Mouse (Mus musculus): ENCODE results near the gene Emilin2. TPM values are rescaled to one million over a fixed set of nuclear protein-coding genes. Genes with fewer than 3 reads are reported as not detected.

Emilin2 gene
- total RNA-seq, 1 experiment from 2014 or later: 329 TPM

DNA sequence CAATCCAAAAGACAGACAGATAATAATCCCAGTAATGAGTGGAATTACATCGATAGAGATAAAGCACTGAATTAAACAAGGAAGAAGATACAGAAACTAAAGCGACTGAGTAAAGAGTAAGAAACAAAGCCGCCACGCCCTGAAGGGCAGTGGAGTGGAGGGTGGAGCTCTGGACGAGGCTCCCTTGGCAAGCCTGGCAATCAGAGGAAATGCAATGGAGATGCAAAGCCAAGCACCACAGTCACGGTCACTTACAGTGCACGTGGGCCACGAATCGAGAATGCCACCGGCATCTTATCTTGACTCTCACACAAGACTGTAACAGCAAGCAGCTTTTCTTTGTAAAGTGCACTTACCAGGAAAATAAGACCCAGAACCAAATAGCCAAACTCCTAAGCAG, 35.0 kb downstream of the Emilin2 start:
- ATAC-seq (replicated peaks; ENCODE audit: insufficient number of reproducible peaks, low FRiP score, low TSS enrichment, poor library complexity, severe bottlenecking): peak; percentile 63; the same call in 1 of the 2 replicates

DNA sequence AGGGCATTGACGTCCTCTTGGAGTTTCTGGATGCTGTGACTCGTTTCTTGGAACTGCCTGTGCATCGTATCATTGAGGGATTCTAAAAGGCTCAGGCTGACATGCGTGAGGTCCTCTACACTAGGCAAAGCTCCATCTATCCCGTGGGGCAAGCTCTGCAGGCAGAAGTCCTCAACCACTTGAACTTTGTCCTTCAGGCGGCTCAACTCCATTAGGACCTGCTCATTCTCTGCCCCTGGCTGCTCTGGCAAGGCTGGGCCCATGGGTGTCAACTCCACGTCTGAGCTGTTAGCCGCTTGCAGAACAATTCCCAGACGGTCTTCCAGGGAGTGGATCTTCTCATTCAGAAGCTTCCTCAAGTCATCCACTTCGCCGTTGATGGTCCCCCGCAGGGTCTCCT, 37.9 kb downstream of the Emilin2 start:
- no peak for ATAC-seq (replicated peaks; ENCODE audit: insufficient number of reproducible peaks, low FRiP score, low TSS enrichment, poor library complexity, severe bottlenecking)

DNA sequence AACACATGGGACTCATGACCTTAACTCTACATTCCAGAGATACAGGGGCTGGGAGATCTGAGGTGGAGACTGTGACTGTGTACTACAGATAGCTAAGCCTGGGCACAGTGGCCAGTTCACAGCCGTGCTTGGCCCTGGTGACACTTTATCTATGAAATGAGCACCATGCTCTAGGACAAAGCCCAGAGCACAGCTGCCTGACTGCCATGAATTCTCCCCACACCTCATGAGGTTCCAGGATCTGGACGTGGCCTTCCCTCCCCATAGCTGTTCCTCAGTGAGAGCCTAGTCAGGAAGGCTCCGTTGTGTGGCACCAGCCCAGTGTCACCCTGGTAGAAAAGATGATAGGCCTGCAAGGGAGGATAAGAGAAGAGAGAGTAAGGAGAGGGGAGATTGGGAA, 43.2 kb downstream of the Emilin2 start:
- no peak for ATAC-seq (replicated peaks; ENCODE audit: insufficient number of reproducible peaks, low FRiP score, low TSS enrichment, poor library complexity, severe bottlenecking)

DNA sequence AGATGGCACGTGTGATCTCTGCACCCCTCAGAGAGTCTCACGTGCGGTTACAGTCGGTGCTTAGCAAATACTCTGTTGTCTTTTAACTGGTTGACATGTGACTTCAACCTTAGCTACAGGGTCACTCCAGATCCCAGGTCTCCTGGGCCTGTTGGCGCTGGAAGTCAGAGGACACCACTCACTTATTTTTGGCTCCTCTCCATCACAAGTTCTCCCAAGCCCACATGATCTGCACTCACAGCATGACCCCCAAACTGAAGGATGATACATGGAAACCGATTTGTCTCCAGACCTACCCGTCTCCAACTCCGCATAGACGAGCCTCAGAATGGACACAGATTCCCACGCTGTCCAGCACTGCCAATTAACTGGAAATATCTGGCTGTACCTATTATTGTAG, 43.6 kb downstream of the Emilin2 start:
- ATAC-seq (replicated peaks; ENCODE audit: insufficient number of reproducible peaks, low FRiP score, low TSS enrichment, poor library complexity, severe bottlenecking): no peak

DNA sequence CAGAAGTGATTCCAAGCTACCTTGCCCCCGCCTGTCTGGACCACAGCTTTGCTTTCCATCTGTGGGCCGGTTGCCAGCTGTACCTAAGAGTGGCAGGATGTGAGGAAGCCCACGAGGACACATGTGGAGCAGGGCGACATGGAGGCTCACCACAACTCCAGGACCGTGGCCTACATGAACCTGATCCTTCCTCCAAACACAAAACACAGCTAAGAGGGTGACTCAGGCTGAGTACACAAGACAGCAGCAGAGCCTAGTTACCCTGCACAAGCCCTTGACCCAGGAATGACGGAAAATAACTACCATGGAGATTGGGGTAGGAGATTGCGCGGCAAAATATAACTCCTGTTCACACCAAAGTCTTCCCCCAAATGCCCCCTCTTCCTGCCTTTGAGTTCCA, 44.4 kb downstream of the Emilin2 start:
- no peak for ATAC-seq (replicated peaks; ENCODE audit: insufficient number of reproducible peaks, low FRiP score, low TSS enrichment, poor library complexity, severe bottlenecking)

DNA sequence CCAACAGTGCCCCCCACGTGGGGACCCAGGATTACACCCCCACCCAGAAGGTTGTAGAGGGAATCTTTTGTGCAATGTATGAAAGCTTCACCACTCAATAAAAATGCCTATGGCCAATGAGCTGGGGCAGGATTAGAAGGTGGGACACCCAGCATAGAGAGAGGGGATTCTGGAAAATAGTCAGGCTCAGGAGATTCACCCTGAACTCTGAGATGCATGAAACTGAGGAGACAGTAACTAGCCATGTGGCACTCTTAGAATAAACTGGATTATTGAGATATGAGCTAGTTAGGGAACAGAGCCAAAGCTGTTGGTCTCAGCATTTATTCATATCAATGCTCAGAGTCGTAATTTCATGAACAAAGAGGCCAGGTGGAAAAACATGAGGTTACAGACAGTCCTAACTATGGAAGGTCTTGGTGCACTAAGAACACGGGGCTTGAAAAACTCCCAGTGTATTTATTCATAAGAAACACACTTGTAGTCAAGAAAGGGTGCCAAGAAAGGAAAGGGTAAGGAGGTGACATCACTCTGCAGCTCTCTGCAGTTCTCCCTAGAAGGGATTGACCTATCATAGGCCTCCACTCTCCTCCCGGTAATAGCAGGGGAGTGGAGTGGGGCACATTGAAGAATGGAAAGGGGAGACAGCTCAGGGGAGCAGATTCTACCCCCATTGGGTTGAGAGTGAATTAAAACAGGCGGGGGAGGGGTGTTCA, 46.3 kb downstream of the Emilin2 start:
- ATAC-seq (replicated peaks; ENCODE audit: insufficient number of reproducible peaks, low FRiP score, low TSS enrichment, poor library complexity, severe bottlenecking): no peak

DNA sequence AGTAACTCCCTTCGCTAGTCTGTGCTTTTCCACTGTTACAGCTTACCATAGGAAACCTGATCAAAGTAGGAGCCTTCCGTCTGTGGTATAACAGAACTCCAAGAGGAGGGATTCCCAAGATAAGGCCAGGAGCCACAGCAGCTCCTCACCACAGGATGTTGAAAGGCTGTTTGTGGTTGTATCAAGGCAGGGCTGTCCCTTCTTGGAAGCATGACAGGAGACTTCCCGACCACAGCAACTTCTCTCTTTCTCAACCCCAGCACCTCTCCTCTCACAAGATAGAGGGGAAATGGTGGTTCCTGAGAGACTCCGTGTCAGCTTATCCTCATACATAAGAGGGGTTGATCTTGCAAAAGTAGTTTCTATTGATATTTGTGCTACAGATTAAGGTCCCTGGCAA, 47.0 kb downstream of the Emilin2 start:
- ATAC-seq (replicated peaks; ENCODE audit: insufficient number of reproducible peaks, low FRiP score, low TSS enrichment, poor library complexity, severe bottlenecking): peak; percentile 59

DNA sequence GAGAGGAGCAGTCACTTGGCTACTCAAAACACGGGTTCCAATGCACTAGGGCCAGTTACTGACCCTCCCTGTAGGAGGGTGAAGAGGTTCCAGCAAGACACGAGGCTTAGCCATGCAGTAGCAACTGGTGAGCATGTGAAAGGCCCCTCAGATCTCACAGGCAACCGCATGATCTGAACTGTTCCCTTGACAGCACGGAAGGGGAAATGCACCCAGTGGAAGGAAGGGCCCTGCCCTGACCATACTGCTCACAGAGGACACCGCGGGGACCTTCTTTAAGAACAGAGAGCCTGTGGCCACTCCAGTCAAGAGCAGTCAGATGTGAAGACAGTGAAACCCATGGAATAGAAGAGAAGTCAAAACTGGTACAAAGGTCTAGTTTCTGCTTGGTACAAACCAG, 48.6 kb downstream of the Emilin2 start:
- ATAC-seq (replicated peaks; ENCODE audit: insufficient number of reproducible peaks, low FRiP score, low TSS enrichment, poor library complexity, severe bottlenecking): peak; percentile 45

DNA sequence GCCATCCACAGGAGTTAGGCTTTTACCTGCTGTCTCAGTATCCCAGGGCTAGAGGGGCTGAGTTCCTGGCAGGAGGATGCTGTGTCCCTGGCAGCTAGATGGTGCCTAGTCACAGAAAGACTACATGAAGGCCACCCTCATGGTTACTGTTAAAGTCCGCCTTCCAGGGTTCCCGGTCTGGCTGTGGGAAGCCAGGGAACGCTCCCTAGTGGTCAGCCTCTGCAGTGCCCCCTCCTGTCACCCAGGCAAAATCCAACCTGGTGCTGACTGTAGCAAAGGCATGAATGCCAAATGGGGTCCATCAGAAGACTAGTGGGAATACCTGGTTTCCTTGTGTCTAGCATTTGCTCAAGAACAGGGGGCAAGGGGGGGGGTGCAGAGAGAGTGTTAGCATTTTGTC, 51.1 kb downstream of the Emilin2 start:
- ATAC-seq (replicated peaks; ENCODE audit: insufficient number of reproducible peaks, low FRiP score, low TSS enrichment, poor library complexity, severe bottlenecking): no peak

DNA sequence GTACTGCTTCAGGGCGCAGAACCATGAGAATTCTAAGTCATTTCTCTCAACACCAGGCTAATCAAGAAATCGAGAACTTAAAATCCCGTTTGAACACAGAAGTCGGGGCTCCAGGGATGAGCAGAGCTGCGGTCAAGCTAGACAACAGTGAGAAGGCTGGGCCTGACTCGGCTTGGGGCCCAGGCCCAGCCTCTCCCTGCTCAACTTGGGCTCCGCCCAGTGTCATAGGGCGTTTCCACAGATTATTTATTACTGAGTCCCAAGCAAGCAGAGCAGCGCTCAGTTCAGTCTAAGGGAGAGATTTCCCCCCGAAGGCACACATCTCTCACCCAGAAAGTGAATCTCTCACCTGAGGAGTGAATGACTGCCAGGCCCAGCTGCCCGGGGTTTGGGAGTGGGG, 52.1 kb downstream of the Emilin2 start:
- peak; percentile 59 for ATAC-seq (replicated peaks; ENCODE audit: insufficient number of reproducible peaks, low FRiP score, low TSS enrichment, poor library complexity, severe bottlenecking)

DNA sequence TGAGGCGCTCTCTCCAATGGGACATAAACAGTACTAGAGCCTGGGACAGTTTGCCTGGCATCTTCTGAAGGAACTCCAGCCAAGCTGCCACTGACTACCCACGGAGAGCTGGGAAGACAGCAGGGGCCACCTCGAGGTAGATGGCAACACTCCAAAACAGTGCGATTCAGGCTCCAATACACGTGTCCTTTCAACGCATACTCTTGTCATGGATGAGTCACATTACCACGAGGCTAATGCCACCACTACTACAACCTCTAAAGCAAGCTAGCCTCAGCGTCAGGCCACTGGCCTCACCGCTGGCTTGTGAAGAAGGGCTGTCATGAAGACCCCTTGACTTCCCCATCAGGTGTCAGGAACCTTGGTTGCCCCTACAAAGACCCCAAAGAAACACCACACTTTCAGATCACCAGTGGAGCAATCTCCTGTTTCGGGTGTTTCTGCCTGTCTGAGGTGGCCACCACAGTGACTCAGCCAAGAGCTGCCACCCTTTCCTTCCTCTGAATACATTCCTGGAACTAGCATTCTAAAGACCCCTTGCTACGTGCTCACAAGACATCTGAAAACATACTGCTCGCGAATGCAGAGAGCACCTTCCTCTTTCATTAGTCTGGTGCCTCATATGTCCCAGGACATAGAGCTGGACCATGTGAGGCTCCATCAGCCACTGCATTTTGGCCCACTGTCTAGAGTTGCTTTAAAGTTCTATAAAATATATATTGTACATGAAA, 54.8 kb downstream of the Emilin2 start:
- ATAC-seq (replicated peaks; ENCODE audit: insufficient number of reproducible peaks, low FRiP score, low TSS enrichment, poor library complexity, severe bottlenecking): peak; percentile 18; the same call in 1 of the 2 replicates

DNA sequence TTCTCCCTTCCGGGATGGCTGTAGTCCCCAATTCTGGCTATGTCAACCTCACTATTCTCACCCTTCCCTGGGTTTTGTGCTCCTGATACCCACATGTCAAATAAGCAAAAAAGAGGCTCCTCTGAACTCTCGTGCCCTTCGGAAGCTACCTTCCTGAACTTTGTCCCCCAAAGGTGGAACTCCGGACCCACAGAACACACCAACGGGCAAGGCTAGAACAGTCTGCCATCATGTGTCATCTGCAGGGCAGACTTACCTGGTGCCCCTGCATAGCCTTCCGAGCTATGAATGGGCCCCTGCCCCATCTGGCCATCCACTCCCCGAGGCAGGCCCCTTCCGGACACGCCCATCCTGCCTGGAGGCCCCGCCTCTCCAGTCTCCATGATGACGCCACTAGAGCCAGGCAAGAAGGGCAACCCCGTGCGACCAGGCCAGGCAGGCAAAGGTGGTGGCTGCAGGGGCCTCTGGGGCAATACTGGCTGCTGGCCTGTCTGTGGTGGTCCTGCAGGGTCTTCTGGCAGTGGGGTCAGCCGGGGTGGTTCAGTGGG, 55.6 kb downstream of the Emilin2 start:
- ATAC-seq (replicated peaks; ENCODE audit: insufficient number of reproducible peaks, low FRiP score, low TSS enrichment, poor library complexity, severe bottlenecking): 0 out of 2 replicates have a peak, but pooled peaks have one; percentile 6

DNA sequence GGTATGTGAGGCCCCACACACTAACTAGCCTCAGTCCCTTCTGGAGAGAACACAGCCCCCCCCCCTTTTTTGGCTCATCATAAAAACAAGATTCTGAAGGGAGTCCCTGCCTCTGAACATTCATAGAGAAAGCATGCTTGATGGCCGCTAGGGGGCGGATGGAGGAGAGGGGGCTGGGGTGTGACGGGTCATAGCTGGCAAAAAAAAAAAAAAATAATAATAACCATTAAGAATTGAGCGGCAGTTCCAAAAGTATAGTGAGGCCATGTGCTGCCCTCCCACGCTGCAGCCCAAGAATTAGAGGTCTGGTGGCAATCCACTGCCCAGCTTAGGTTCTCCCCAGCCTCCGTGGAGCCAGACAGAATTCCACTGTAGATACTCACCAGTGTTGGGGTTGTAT, 57.0 kb downstream of the Emilin2 start:
- no peak for ATAC-seq (replicated peaks; ENCODE audit: insufficient number of reproducible peaks, low FRiP score, low TSS enrichment, poor library complexity, severe bottlenecking)

DNA sequence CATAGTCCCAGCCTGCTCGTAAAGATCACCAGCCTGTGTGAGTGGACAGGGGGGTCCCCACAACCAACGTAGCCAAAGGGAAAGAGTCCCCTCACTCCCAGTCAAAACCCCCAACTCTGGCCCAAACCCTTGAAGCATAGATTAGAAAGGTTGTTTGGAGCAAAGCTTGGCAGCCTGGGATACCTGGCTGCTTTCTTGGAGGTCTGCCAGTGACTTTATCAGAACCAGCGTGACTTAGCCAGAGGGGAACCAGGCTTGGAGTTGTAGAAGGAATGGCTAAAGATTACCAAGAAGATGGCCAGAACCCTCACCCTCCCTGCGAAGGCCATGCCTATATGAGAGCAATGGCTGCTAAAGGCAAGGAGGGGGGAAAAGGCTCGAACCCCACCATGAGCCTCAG, 57.7 kb downstream of the Emilin2 start:
- no peak for ATAC-seq (replicated peaks; ENCODE audit: insufficient number of reproducible peaks, low FRiP score, low TSS enrichment, poor library complexity, severe bottlenecking)

DNA sequence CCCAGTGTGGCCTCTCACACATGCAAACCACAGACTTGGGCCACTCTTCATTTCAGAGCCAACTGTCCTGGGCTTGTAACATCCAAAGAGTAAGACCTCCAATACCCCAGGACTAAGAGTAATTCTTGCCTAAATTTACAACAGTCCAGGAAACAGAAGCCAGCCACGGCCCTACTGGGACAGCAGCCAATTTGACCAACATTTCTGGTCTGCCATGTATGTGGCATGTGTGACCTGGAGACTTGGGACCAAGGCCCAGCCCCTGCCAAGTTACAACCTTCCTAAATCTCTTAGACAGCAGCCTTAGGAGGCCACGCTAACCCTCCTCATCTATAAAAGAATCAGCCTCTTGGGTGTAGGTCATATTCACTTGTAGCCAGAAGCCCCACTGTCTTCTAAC, 58.4 kb downstream of the Emilin2 start:
- ATAC-seq (replicated peaks; ENCODE audit: insufficient number of reproducible peaks, low FRiP score, low TSS enrichment, poor library complexity, severe bottlenecking): no peak

DNA sequence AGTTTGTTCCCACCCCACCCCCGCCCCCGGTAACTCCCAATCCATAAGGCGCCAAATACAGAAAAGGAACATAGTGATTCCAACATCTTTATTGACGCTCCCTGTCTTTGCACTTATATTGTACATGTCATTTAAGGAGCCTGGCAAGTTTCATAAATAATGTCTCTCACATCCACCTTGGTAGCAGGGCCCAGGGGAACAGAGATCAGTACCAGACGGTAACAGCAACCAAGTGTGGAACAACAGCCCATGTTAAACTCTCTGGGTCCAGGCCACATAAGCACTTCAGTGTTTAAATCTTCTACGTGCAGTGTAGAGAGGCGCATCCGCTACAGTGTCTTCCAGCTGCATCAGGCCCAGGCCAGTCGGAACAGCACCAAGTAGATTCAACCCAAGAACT, 59.7 kb downstream of the Emilin2 start:
- ATAC-seq (replicated peaks; ENCODE audit: insufficient number of reproducible peaks, low FRiP score, low TSS enrichment, poor library complexity, severe bottlenecking): no peak

DNA sequence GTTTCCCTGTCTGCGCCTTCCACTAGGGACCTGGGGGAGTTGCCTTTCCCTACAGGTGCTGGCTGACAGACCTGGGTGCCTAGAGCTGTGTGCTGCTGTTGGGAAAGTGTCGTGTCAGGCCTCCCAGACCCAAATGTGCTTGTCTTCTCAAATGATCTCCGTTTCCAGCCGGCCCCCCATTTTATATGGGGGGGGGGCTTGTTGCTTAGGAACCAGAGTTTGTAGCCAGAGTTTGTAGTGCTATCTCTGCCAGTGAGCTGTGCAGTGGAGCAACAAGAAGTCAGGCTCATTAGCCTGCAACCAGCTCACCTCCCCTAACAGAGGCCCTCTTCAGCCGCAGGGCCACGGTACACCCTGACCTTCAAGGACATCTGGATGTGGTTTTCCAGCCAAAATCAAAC, 60.2 kb downstream of the Emilin2 start:
- ATAC-seq (replicated peaks; ENCODE audit: insufficient number of reproducible peaks, low FRiP score, low TSS enrichment, poor library complexity, severe bottlenecking): no peak

DNA sequence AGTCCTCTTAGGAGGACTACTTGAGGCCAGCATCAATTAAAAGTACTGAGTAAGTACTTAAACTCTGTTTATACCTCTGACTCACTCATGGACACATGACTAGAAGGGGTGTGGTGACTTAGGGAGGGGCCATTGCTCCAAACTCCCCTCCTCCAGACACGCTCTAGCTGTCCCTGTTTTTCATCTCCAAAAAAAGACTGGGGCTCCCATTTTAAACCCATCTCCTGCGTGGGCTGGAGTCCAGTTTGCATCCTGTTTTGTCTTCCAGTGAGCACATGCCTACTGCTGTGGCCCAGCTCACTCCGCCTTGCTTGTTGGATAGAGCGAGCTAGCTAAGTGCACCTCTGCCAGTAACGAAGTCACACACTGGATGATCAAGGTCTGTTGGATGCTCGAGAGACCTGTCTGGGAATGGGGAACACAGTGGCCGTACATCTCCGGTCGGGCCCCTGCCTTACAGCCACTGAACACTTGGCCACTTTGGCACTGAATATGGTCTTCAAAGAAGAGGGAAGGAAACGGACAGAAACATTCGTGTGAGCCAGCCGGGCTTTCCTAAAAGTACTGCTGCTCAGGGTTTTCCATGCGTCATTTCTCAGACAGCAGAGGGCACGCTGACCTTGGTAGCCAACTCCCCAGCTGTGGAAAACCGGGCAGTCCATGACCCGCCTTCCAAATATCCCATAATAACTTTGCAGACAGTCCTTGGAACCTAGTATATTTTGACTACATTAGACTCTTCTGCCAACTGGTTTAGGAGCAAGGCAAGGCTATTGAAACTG, 60.8 kb downstream of the Emilin2 start:
- peak; percentile 31; the same call in 1 of the 2 replicates for ATAC-seq (replicated peaks; ENCODE audit: insufficient number of reproducible peaks, low FRiP score, low TSS enrichment, poor library complexity, severe bottlenecking)

DNA sequence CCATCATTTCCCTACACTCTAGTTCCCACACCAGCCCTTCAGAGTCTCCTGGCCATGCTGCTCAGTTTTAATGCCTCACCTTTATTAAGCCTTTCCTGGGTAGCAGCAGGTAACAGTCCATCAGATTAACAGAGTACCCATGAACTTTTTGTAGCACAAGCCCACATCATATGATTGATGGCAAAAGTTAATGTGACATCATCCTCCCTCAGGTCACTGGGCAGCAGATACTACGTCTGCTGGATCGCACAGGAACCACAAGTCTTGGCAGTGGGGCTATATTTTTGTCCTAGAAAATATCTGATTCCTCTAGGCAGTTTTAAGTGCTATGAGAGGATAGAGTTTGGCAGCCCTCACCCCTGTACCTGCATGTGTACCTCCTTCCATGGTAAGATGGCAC, 61.7 kb downstream of the Emilin2 start:
- no peak for ATAC-seq (replicated peaks; ENCODE audit: insufficient number of reproducible peaks, low FRiP score, low TSS enrichment, poor library complexity, severe bottlenecking)

All from monocyte, adult 5-6 weeks (primary cell).